Mouse (Mus musculus) thymus, postnatal 14 days (tissue): ENCODE results near the gene B3galt5.

ENCODE experiments used
- DNase-seq: peaks from one replicate; pipeline ENCODE4 v3.0.0; 2021

B3galt5 gene

GRCm38 (mm10) chr16:96235366-96235970 lies at the start of gene B3galt5:
B3galt5 (plus strand) TSS chr16:96235801.
- no peak for DNase-seq

GRCm38 (mm10) chr16:96187619-96188018 lies 48.0 kb upstream of the B3galt5 start:
- no peak for DNase-seq

GRCm38 (mm10) chr16:96191531-96192506 lies 43.8 kb upstream of the B3galt5 start, which contains the start of gene Lca5l:
Lca5l (minus strand) TSS chr16:96192271.
- DNase-seq, result peak; percentile 99

- no peak for DNase-seq
These were observed 35.5 kb upstream of the B3galt5 start, which contains the start of gene Sh3bgr for GRCm38 (mm10) chr16:96199913-96200701. Sh3bgr (plus strand) TSS chr16:96200450.

GRCm38 (mm10) chr16:96200702-96201028 lies 34.9 kb upstream of the B3galt5 start:
- no peak for DNase-seq

GRCm38 (mm10) chr16:96201485-96202232 lies 33.9 kb upstream of the B3galt5 start:
- no peak for DNase-seq

GRCm38 (mm10) chr16:96209789-96210188 lies 25.8 kb upstream of the B3galt5 start:
- no peak for DNase-seq

GRCm38 (mm10) chr16:96210856-96211255 lies 24.7 kb upstream of the B3galt5 start:
- no peak for DNase-seq

GRCm38 (mm10) chr16:96213027-96213426 lies 22.6 kb upstream of the B3galt5 start:
- no peak for DNase-seq

GRCm38 (mm10) chr16:96221491-96221890 lies 14.1 kb upstream of the B3galt5 start:
- no peak for DNase-seq

GRCm38 (mm10) chr16:96221959-96222358 lies 13.6 kb upstream of the B3galt5 start:
- DNase-seq, result no peak

- no peak for DNase-seq
These were observed 13.1 kb upstream of the B3galt5 start for GRCm38 (mm10) chr16:96222452-96222851.

GRCm38 (mm10) chr16:96228438-96228837 lies 7.2 kb upstream of the B3galt5 start:
- DNase-seq, result no peak

GRCm38 (mm10) chr16:96229044-96229555 lies 6.5 kb upstream of the B3galt5 start:
- DNase-seq, result no peak

GRCm38 (mm10) chr16:96230411-96230810 lies 5.2 kb upstream of the B3galt5 start:
- peak; percentile 83 for DNase-seq

GRCm38 (mm10) chr16:96231251-96231650 lies 4.3 kb upstream of the B3galt5 start:
- no peak for DNase-seq

- DNase-seq, result no peak
These were observed 3.6 kb upstream of the B3galt5 start for GRCm38 (mm10) chr16:96231974-96232373.

GRCm38 (mm10) chr16:96233996-96234395 lies 1.6 kb upstream of the B3galt5 start:
- no peak for DNase-seq

GRCm38 (mm10) chr16:96244496-96244895 lies 8.9 kb downstream of the B3galt5 start:
- no peak for DNase-seq

GRCm38 (mm10) chr16:96249635-96250034 lies 14.0 kb downstream of the B3galt5 start:
- DNase-seq, result no peak

- no peak for DNase-seq
These were observed 16.5 kb downstream of the B3galt5 start for GRCm38 (mm10) chr16:96252146-96252545.

GRCm38 (mm10) chr16:96258429-96258828 lies 22.8 kb downstream of the B3galt5 start:
- no peak for DNase-seq
